Mouse (Mus musculus): ENCODE measurements at regions not wholly inside any gene's neighbourhood (a gene's known extent, or its start where the extent isn't known, plus 50 kb on each side); places are given as distances from the start of the nearest gene placed in this dataset.

DNA sequence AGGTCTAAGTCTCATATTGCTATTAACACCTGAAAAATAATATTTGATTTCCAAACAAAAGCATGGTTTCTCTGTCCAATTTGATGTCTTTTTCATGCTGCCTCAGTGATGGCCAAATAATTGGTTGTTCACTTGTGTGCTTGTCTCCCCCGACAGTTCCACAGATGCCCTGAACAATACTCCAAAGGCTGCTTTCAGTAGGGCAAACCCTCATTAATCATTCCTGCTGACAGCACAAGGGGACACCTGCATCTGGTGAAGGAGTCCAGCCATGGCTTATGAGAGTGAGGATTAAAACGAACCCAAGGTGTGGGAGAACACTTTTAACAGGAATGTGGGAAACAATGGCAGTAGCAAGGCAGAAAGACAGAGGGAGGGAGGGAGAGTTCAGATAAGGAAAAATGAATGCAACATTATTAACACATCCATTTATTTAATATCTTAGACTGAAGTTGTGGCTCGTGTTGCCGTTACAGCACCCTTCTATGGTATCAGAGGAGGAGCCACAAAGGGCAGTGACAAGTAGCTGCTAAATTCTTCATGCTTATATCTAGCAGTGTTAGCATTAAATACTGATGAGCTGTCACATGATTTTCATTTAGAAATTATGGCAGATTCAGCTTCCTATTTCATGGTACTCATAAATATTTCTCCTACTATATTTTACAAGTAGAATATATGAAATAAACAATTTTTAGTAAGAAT, 501.8 kb upstream of the Mms22l start:
- no peak for DNase-seq (ENCODE audit: low spot score)

GRCm38 (mm10) chr4:24006257-24006955, 489.8 kb upstream of the Mms22l start:
- DNase-seq (ENCODE audit: low spot score) = no peak

DNA sequence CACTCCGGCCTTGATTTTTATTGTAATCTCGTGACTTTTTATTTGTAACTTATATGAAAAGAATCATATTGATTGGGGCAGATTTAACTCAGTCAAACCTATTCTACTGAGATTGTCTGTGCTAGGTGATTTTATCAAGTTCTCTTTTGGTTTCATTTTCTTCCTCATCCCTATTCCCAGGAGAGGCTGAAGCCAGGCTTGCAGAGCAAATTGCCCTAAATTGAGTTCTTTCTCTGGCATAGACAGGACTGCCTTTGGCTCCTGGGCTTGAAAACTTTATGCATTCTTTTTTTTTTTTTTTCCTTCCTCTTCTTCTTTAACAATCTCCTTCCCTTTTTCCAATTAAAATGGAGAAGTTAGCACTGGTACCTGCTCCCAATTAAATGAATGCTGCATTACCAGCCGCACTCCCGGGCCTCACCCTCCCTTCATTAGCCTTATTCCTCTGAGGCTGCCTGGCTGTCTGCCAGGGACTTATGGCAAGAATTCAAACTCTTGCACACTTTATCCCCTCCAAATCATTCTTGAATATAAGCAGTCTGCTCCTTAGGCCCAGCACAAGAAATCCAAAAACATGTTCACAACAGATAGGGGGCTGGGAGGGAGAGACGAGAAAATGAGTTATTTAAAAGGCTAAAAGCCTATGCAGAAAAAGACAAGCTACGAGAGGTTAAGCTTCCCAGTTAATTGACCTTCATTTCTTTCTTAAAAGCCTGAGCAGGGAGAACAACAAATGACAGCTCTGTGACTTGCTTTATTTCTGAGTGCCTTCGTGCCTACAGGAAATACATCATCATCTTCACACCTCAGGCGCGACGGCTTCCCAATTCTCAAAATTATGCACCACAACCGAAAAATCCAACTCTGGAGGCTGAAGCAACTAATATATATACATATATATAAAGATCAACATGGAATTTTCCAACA, 476.8 kb upstream of the Mms22l start:
- DNase-seq (ENCODE audit: low spot score) = peak; percentile 14

Measured in urinary bladder, postnatal 14 days (tissue).